Mouse (Mus musculus) mesoderm, embryonic 11.5 days (tissue): ENCODE measurements around the gene AC109138.7.
A peak's percentile ranks its signal among the peaks of the same experiment; 100 is the strongest.

ENCODE experiments used
- DNase-seq: peaks from one replicate; pipeline ENCODE4 v3.0.0-alpha.2; 2012; ENCODE audit warnings: low read depth, low spot score

The AC109138.7 gene

DNA sequence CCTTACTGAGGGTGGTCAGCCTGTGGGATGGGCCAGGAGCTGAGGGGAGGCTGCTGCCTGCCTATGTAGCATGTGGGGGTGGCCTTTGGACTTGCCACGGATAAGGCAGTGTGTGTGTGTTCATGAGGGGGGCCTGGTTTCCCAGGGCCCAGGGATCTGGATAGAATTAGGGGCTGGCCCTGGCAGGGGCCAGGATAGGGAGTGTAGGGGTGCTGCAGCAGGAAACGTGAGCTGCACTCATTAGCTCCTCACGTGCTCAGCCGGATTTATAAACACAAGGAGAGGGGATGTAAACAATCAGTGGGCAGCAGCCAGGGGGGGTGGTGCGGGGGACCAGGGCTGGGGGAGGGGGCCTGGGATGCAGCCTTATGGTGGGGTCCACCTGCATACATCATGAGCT, 3.0 kb downstream of the AC109138.7 start:
- DNase-seq = no peak

DNA sequence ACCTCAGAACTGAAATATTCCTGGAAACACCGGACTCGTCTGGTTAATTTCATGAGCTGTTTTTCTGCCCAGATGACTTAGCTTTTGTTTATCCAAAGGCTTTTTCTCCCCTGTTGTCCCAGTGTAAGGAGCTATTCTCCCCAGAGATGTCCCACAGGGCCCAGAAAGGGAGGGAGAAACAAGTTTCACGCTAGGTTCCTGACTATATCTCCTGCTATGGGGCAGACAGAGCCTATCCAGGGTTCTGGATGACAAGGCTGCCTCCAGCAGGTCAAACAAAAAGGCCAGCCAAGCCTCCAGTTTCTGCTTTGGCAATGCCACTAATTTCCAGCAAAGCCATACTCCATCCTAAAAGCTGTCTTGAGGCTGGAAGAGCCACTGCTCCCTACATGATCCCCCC, 3.7 kb downstream of the AC109138.7 start:
- DNase-seq = no peak

DNA sequence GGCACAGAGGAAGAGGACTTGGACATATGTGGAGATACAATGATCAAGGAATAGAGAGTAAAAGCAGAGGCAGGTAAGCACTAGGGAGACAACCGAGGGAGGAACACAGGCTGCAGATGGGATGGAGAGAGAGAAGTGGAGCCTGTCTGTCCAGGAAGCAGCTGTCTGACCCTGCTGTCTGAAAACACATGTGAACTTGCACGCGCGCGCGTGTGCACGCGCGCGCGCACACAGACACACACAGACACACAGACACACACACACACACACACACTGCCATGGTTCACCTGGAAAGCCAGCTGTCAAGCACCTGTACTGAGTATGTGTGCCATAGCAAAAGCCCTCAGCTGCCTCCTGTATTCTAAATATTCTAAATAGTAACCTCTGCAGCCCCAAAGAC, 4.1 kb downstream of the AC109138.7 start:
- DNase-seq = no peak

DNA sequence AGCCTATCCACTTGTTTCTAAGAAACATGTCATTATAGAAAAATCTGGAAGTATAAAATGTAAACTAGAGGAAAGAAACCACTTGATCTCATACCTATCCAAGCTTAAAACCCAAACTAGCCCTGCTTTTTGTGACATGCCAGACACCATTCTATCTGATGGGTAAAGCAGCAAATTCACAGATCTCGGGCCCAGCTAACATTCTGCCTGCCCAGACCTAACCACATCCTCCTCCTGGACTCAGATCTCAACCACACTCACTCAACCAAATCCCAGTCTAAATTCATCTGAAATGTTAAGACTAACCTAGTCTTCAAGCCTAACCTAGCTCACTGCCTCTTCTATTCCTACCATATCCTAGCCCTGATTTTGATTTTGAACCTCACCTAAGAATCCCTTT, 4.6 kb downstream of the AC109138.7 start:
- no peak for DNase-seq

DNA sequence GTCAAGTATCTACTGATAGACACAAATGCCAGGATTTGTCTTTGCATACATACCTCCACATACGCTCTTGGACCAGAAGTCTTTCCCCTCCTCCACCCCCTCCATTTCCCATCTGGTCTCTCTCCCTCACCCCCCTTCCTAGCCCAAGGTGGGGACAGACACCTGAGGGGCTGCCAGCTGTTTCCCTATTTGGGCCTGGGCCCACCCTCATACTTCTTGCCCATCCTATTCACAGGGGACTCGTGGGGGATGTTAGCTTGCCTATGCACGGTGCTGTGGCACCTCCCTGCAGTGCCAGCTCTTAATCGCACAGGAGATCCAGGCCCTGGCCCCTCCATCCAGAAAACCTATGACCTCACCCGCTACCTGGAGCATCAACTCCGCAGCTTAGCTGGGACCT, 5.8 kb downstream of the AC109138.7 start:
- DNase-seq = no peak

DNA sequence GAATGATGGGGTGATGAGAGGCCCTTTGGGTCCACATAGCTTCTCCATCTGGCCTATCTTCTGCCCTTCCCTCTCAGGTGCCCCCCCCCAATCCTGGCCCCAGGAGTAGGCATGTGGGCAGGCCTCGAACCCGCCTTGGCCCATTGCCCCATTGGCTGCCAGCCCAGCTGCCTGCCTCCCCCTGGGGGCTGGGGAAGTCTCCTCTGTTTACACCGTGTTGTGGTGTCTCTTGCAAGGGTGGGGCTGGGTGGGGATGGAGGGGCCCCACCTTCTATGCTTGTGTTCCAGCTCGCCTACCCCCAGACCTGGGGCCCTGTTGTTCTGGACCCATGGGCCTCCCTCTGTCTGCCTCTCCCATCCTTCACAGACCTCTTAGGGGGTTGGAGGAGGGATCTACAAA, 6.3 kb downstream of the AC109138.7 start:
- no peak for DNase-seq

DNA sequence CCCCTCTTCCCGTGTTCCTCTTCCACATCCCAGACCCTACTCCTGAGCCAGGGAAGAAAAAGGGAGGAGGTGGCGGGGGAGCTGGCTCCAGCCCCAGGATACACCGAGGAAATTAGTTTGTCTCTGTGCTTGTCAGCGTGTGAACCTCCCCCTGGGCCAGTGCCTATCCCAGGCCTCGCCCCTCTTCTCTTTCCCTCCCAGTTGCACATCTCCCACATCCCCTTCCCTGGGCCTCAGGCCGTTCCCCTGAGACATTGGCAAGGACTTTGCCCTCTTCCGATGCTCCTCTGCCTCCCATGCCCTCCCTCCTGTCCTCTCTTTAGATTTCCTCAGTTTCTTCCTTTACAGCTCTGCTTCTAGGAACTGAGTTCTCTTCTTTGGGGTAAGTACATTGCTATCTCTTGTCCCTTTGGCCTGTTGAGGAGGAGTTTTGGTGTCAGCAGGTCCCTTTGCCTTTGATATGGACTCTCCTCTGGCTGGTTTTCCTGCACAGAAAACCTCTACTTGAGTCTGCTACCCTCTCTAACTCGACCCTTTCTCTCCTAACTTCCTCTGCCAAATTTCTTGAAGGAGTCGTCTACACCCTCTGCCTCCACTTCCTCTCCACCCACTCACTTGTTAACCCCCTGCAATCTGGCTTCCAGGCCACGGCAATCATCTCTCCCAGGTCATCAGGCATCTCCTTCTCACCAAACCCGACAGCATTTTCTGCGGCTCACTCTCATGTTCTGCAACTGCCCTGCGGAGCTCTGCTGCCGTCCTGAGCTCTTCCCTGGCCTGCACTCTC, 7.0 kb downstream of the AC109138.7 start:
- DNase-seq = no peak

DNA sequence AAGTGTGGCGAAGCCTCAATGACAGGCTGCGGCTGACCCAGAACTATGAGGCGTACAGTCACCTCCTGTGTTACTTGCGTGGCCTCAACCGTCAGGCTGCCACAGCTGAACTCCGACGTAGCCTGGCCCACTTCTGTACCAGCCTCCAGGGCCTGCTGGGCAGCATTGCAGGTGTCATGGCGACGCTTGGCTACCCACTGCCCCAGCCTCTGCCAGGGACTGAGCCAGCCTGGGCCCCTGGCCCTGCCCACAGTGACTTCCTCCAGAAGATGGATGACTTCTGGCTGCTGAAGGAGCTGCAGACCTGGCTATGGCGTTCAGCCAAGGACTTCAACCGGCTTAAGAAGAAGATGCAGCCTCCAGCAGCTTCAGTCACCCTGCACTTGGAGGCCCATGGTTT, 8.0 kb downstream of the AC109138.7 start:
- DNase-seq = no peak

DNA sequence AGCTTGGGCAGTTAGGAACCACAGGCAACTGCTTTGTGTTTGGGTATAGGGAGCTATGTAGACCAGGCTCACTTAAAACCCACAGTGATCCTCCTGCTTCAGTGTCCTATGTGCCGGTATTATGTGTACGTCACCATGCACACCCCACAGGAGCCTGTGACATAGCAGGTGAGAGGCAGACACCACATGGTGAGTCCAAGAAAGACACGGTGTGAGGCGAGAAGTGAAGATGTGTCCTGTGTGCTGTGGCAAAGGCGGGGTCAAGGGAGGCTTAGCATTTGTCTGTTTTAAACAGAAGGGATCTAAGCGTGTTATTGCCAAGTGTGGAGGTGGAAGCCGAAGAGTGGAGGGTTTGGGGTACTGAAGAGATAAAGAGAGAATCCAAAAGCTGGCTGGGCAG, 12.6 kb downstream of the AC109138.7 start:
- no peak for DNase-seq

DNA sequence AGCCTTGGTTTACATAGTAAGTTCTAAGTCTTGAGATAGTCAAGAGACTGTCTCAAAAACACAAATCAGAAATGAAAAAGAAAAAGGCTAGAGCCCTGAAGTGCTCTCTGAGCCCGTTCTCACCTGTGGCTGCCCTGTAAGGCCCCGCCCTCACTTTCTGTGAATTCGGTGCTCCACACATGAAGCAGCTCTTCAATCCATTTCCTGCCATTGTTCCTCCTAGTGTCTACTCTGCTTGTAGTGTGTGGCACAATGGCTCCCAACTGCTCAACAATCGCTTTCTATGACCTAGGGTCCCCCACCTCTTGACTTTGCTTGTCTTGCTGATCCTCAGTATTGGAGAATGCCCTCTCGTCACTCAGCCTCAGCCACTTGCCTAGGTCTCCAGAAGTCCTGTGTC, 13.3 kb downstream of the AC109138.7 start:
- no peak for DNase-seq

DNA sequence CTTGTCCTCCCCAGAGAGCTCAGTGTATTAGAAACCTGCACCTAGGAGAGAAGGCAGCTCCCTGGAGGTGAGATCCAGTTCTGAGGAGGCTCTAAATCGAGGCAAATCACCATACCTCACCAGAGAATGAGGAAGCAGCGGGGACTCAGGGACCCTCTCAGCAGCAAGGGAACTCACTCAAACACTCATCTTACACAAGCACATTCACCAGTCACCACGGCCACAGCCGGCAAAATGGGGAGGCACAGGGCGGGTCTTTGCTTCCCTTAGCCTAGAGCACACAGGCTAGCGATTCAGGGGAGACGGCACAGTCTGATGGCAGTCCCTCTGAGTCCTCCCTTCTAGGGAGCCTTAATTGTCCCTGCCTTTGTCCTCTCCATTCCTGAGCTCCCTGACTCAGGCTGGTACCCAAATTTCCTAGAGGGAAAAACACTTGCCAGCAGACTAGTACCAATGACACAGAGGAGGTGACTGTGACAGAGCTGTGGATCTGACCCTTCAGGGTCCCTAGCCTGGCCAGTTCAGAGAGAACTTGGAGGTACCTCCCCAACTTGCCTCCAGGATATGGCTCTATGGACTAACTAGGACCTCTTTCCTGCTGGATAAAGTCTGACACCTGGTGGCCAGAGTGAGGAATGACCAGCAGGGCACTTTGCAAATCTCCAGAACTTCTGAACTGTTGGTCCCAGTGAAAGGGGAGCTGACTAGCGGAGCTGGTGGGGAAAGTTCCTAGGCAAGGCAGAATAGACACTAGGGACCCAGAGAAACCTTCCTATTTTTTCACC, 13.9 kb downstream of the AC109138.7 start:
- peak; percentile 87 for DNase-seq

DNA sequence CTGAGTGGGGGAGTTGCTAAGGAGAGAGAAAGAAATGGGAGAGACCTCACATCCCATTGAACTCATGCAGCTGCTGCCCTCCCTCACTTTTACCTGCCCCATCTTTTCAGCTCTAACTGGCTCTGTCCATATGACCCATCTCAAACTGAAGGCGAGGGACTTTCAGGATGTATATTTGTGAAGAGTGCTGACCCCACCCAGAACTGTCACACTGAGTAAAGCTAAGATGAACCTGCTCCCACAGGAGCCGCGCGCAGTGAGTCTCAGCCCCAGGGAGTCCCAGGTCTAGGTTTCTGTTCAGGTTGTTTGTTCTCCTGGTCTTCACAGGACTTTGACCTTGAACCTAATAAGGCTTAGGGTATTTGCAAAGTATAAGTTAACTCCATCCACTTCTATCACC, 14.7 kb downstream of the AC109138.7 start:
- no peak for DNase-seq

DNA sequence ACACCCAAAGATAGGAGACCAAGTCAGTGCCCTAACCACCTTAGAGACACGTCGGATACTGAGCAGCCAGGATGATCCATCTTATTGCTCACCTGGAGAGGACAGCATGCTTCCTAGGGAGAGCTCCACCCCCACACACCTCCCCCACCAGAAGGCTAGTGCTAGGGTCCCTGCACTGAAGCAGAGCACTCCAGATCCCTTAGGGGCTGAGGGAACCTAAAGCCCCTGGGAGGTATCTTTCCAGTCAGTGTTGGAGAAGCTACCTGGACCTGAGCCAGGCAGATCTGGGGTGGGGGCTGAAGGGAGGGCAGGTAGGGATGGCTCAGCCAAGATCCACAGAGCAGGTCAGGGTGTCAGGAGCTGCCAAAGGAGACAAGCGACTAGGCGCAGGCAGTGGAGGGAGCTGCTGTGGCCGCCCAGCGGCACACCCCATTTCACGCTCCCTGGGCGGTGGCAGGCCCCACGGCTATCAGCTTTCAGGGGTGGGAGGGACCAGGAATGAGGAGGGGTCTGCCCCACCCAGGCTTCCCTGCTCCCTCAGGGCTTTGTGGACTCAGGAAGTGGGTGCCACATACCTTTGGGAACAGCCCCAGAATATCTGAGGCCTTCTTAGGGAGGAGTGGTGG, 15.4 kb downstream of the AC109138.7 start:
- no peak for DNase-seq

DNA sequence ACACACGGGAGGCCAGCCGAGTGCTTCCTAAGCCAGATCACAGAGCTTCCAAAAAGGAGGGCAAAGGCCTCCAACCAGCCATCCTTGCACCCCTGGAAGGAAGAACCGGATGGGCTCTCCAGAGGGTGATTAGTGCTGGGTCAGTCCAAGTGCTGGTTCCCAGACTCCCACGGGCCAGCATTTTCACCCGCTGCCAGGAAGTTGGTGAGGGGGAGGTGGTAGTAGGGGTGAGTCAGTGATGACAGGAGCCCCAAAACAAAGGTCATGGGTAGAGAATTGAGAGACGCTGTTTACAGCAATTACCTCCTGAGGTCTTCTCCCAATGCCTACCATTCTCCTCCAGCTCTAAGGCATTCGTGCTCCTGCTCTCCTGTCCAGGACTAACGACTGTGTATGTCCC, 16.3 kb downstream of the AC109138.7 start:
- DNase-seq = no peak

DNA sequence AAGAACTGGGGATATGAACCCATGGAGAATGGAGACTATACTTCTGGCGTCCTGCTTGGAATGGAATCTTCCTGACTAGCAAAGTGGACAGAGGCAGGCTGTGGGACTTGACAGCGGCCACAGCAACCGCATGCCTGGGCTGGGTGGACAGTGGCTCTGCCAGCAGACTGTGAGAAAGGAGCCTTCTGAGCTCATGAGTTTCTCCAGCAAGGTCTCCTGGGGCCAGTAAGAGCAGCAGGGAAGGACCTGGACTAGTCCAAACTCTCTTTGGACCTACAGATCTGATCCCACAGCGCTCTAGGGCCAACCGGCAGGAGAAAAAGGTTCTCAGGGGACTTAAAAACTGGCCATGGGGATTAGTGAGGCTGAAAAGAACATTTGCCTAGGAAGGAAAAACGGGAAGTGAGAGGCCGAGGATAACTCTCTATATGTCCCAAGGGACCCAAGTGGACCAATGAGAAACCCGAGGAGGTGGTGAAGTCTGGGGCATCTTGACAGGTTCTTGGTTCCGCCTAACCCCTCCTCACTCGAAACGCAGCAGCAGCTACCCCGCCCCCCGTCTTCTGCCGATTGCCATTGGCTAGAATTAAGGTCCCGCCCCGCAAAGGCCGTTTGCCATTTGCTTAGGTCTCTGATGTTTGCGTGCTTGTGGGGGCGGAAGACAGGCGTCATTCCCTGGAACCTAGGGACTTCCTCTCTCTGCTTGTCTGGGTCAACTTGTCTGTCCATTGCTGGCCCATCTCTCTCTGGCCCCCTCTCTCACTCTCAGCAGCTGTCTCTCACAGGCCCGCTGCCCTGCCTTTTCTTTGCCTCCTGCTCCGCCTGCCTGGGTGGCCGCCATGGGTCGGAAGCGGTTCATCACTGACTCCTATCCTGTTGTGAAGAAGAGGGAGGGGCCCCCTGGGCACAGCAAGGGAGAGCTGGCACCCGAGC, 17.4 kb downstream of the AC109138.7 start, which contains the start of gene Pold4:
Gene Pold4 (plus strand): TSS at position 647 of the 933 bp plus-strand sequence.
- DNase-seq = peak; percentile 93

DNA sequence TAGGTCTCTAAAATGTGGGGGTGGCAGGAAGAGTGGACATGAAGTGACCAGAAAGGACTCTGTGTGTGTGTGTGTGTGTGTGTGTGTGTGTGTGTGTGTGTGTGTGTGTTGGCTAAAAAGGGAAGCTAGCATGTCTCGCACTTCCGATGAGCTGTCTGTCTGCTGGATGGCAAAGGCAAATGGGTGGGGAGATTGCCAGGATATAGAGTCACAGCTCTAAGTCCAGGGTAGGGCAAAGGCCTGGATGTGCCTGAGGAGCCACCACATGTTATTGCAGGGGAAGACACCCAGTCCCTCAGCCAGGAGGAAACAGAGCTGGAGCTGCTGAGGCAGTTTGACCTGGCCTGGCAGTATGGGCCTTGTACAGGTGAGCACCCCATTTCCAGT, 18.0 kb downstream of the AC109138.7 start:
- no peak for DNase-seq

DNA sequence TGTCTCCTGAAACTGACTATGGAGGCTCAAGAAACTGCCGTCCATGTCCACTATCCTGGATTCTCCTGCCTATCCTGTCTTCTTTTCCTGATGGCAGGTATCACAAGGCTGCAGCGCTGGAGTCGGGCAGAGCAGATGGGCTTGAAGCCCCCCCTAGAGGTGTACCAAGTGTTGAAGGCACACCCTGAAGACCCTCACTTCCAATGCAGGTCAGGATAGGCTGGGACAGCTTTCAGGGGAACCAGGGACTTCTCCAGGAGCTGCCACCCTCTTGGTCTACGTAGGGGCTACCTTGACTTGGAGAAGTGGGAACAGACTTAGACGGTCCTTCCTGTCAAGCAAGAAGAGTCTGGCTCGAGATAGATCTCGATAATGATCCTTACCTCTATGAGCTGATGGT, 18.5 kb downstream of the AC109138.7 start:
- no peak for DNase-seq

DNA sequence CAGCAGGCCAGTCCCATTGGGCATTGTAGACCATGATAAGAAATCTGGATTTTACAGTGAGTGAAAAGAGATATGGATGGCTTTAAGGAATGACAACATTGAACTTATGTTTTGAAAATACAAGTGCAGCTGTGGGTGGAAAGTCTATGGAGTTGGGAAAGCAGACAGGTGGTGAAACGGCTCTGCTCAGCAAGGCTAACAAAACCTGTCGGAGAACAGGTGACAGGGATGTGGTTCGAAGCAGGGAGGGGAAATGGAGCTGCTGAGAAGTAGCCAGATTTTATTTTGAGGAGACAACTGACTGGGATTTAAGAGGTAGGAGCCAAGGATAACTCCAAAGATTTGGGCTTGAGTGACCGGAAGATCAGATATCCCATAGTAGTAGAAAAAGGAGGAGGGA, 20.4 kb downstream of the AC109138.7 start:
- no peak for DNase-seq

DNA sequence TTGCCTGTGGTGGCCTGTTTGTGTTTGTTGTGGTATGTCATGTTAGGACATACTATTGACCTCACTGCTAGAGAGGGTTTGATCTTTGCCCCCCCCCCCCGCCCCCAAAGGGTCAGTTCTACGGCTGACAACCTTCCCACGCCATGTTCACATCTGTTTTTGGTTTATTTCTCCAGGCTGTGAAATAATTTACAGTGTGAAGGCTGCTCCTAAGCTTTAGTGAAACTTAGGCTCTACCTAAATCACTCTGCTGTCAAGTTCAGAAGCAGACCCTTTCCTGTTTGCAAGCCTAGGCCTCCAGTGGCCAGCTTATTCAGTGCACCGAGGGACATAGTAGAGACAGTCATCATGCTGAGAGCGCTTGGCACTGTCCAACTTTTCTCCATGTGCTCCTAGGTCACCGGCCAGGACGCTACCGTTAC, 26.1 kb downstream of the AC109138.7 start:
- DNase-seq = peak; percentile 74

DNA sequence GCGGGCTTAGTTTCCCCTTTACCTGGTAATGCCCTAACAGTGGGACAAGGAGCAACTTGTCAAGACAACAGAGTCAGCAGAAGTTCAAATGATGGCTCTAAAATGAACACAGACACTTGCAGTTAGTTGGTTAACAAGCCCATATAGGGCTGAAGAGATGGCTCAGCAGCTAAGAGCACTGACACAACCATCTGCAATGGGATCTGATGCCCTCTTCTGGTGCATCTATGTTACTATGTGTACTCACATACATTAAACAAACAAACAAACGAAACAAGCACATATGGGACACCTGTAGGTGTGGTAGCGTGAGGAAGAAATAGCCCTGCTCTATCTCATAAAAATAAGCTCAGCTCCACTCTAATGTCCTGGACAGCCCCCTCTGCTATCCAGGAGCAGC, 28.3 kb downstream of the AC109138.7 start:
- no peak for DNase-seq

DNA sequence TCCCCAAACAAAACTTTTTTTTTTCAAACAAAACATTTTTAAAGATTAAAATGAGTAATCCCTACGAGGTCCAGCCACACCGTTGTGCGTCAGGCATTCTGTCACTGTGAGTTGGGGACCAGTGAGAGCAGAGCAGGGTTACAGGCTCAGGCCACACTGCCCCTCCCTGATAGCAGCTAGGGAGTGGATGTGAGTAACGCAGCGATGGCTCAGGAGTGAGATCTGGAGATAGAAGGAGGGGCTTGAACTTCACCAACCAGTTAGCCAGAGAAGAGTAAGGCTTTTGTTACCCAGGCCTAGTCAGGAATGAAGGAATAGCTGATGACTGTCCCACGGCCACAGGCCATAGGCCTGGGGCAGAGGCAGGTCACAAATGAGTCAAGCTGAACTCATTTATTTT, 30.6 kb downstream of the AC109138.7 start:
- DNase-seq = no peak

DNA sequence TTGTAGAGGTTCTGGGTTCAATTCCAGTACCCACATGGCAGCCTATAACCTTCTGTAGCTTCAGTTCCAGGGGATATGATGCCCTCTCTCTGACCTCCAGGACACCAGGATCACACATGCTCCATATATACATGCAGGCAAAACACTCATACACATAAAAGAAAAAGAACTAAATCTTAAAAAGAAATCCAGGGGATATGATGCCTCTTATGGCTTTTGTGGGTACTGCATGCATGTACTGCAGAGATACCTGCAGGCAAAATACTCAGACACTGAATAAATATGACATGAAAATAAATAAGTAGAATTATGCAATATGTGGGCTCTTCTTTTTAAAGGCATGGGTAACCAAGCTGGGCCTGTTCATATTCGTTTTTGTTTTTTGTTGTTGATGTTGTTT, 32.9 kb downstream of the AC109138.7 start:
- DNase-seq = no peak
